Mouse (Mus musculus): ENCODE measurements around the gene Kalrn. TPM values are rescaled to one million over a fixed set of nuclear protein-coding genes. Genes with fewer than 3 reads are reported as not detected.

Kalrn gene
- total RNA-seq, 2 experiments from 2014 or later: 2.0 to 2.2 TPM

- no peak for ATAC-seq (replicated peaks; ENCODE audit: poor library complexity)
Observed at GRCm38 (mm10) chr16:34560411-34560810, 12.9 kb downstream of the Kalrn start.

DNA sequence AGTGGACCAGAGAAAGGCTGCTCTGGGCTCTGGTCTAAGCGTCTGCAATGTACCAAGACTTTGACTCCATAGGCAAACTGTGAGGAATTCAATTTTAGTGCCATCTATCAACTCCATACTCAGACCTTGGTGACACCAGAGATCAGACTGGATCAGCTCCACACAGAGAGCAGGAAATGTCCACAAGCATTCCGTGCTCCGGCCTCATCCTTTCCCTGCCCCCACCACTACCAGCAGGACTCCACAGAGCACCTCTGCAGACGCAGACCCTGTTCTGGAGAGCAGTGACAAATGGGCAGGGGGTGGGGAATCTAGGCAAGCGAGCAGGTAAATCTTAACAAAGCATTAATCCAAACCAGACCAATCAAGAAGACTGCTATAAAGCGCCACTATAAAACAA is 15.4 kb downstream of the Kalrn start:
- ATAC-seq (replicated peaks; ENCODE audit: poor library complexity): no peak

GRCm38 (mm10) chr16:34552731-34553130 is 20.6 kb downstream of the Kalrn start:
- no peak for ATAC-seq (replicated peaks; ENCODE audit: poor library complexity)

GRCm38 (mm10) chr16:34549470-34549999 is 23.8 kb downstream of the Kalrn start:
- ATAC-seq (replicated peaks; ENCODE audit: poor library complexity): no peak

DNA sequence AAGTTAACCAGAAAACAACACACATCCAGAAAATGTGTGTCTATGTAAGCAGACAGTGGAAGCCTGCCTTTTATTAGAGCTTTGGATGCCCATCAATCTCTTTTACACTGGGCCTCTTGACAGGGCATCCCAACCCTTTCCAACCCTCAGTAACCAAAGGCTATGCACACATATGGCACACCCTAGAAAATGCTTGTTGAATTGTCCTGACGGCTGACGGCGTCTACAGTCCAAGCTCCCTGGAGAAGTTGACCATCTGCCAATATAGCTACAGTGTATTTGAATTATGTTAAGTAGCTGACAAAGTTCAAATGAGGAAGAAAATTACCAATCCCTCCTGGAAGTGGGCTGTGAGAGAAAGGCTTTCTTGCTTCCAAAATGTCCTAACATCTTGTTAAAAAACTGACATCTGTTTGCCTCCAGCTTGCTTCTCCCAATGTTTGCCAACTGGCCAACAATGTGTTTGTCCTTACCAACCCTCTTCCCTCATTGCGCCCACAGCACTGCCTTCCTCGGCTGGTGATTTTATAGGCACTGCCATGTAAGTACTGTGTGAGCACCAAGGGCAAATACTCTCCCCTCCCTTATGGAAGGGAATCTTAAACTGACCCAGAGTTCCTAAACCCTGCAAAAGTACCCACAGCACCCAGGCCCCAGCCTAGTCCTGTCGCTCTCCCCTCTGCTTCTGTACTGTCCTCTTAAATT is 26.4 kb downstream of the Kalrn start:
- no peak for ATAC-seq (replicated peaks; ENCODE audit: poor library complexity)

DNA sequence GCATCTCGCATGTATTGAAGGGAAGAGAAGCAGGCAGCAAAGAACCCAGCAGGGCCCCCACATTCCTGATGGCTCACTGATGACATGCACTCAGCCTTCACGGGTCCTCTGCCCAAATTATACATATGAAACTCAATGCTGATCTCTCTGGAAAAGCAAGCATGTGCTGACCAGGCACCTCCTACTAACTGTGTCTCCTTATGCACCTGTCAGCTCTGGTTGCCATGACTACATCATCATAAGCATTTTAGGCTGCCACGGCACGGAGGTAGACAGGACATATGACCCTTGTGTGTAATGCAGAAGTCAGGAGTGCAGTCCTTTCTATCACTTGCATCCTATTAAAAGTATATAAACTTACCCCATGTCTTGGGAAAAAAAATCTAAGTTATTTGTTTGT is 29.6 kb downstream of the Kalrn start:
- no peak for ATAC-seq (replicated peaks; ENCODE audit: poor library complexity)

DNA sequence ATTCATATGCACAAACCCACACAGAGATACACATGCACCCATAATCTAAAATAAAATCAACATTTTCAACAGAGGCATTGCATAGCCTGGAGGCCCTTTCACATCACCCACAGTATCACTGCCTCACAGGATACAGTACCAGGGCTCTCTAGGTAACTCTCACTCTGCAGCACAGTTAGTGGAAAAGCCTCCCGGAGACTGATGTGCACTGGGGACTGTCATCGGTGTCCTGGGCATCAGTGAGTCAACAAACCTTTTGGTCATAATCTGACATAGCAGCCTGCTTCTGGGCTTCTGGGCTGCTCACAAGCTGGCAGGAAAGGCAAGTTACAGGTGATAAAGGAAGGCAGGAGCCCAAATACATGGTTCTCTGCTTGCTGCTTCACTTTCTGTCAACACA is 31.0 kb downstream of the Kalrn start:
- ATAC-seq (replicated peaks; ENCODE audit: poor library complexity): no peak

- ATAC-seq (replicated peaks; ENCODE audit: poor library complexity): no peak
Observed at GRCm38 (mm10) chr16:34538679-34539185, 34.6 kb downstream of the Kalrn start.

- no peak for ATAC-seq (replicated peaks; ENCODE audit: poor library complexity)
Observed at GRCm38 (mm10) chr16:34536300-34536699, 37.0 kb downstream of the Kalrn start.

DNA sequence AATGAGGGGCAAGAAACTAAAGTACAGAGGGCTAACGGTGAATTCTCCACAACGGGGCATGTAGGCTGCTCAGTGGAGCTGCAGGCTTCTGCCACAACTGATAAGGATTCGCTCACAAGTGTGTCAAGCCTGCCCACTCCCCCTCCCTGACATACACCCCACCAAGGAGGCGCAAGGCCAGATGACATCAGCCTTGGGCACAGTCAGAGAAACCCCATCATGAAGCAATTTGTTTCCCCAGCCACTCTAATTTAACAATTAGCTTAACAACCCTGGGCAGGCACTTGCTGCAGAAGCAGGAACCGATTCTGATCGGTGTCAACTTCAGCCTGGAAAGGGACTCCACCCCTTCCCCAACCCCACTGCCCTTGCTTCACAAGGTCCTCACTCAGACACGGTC is 38.2 kb downstream of the Kalrn start:
- peak; percentile 97 for ATAC-seq (replicated peaks; ENCODE audit: poor library complexity)

- ATAC-seq (replicated peaks; ENCODE audit: poor library complexity): peak; percentile 49; the same call in 1 of the 2 replicates
Observed at GRCm38 (mm10) chr16:34531506-34531905, 41.8 kb downstream of the Kalrn start.

DNA sequence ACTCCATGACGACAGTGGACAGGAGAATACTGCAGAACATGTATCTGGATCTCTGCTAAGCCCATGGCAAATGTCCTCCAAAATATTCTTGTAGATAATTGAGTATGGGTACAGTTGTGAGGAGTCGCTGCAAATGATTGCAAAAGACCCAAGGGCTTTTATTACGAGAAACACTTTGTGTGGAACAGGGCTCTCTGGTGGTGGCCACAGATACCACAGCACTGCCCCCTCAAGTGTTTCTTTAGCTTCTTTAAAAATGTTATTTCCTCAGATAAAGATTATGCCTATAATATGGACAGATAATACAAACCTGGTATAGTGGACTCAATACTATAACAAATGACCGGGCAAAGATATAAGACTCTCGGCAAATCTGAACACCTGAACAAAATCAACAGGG is 43.3 kb downstream of the Kalrn start:
- ATAC-seq (replicated peaks; ENCODE audit: poor library complexity): no peak

DNA sequence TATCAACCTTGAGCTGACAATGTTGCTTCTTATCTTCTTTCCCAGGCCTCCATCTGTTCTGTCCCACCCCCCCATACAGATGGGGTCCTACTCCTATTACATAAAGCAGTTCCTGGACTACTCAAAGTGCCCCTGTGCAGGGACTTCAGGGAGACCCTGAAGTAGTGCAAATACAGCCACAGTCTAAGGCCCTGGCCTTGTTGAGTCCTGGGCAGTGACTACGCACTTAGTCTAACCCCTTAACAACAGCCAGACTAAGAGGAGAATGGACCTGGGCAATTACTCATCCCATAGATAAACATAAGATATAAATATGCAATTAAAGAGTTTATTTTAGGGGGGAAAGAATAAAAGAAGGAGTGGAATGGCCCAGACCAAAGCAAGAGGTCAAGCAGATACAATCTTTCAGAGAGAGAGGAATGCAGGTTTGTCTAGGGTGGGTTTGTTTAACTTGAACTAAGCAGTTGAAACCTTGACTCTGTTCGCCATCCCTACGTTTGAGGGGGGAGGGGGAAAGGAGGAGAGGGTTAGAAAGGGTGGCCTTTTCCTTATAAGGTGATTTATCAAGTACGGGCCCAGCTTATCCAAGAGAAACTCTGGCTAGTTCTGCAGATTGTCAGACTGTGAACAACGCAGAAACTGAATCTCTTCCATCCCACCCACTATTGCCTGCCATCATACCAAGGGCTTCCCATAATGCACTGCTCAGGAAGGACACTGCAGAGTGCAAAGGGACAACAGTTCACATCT is 44.9 kb downstream of the Kalrn start:
- ATAC-seq (replicated peaks; ENCODE audit: poor library complexity): no peak

- no peak for ATAC-seq (replicated peaks; ENCODE audit: poor library complexity)
Observed at GRCm38 (mm10) chr16:34526378-34526777, 47.0 kb downstream of the Kalrn start.

DNA sequence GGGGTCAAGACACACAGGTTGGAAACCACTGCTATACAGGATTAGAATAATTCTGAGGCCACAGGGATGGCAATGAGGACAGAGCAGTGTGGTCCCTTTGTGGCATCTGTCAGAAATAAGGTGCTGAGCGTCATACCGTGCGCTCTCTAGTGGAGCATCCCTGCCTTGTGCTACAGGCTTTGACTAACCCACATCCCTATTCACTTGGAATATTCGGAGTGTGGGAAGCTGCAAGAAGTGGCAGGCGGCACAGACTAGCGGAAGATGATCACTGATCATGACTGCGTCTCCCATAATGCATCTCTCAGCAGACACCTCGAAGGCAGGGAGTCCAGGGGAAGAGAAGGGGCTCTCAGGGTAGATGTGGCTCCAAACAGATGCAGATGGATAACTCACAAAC is 47.5 kb downstream of the Kalrn start:
- no peak for ATAC-seq (replicated peaks; ENCODE audit: poor library complexity)

- no peak for ATAC-seq (replicated peaks; ENCODE audit: poor library complexity)
Observed at GRCm38 (mm10) chr16:34525205-34525604, 48.1 kb downstream of the Kalrn start.

DNA sequence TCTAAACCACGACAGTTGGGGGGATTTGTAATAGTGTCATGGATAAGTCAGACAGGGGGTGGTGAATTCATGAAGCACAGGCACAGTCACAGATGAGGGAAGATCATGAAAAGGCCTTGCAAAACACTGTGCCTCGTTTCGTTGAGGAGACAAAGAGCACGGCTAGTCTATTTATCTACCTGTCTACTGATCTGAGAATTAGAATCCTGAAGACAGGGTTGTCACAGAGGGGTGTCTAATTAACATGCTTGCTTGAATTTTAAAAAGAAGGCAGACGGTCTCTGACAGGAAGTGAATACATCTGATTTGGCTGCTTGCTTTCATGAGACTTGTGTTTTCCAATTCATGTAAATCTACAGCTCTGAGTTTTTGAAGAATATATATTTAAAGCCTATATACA is 52.3 kb downstream of the Kalrn start:
- ATAC-seq (replicated peaks; ENCODE audit: poor library complexity): no peak

- no peak for ATAC-seq (replicated peaks; ENCODE audit: poor library complexity)
Observed at GRCm38 (mm10) chr16:34516891-34517398, 56.4 kb downstream of the Kalrn start.

GRCm38 (mm10) chr16:34515485-34515884 is 57.8 kb downstream of the Kalrn start:
- ATAC-seq (replicated peaks; ENCODE audit: poor library complexity): no peak

- no peak for ATAC-seq (replicated peaks; ENCODE audit: poor library complexity)
Observed at GRCm38 (mm10) chr16:34513956-34514593, 59.3 kb downstream of the Kalrn start.

- ATAC-seq (replicated peaks; ENCODE audit: poor library complexity): no peak
Observed at GRCm38 (mm10) chr16:34512326-34512725, 61.0 kb downstream of the Kalrn start.
